ENCODE assay signal across 26 mouse cellular contexts in genomic region chr11:43903351-43903750, GRCm38 (mm10). TPM values are rescaled to one million over a fixed set of nuclear protein-coding genes. Genes with fewer than 3 reads are reported as not detected.
"Had no signal": no experiment of that assay in that cellular context is flagged by ENCODE, and none has a peak within 500 bp of the region (broad histone marks: within the 10 kb centered on the region; RNA-seq: fewer than 3 reads in every experiment).

No protein-coding gene starts in this region.

- H3K4me2 ChIP-seq: heart, embryonic 11.5 days; hindbrain, embryonic 12.5 days; hindbrain, embryonic 14.5 days; intestine, embryonic 15.5 days; limb, embryonic 12.5 days; liver, embryonic 12.5 days had no signal

- H3K9ac ChIP-seq: hindbrain, embryonic 12.5 days; hindbrain, embryonic 14.5 days; intestine, embryonic 15.5 days; limb, embryonic 12.5 days; liver, embryonic 12.5 days; liver, embryonic 14.5 days had no signal

- H3K4me3 ChIP-seq: gastrocnemius, adult 2 months; heart, adult 2 months; hindbrain, embryonic 10.5 days; hindbrain, embryonic 12.5 days; intestine, embryonic 15.5 days; layer of hippocampus, adult 2 months; left cerebral cortex, adult 2 months; limb, embryonic 10.5 days; limb, embryonic 12.5 days; liver, embryonic 12.5 days had no signal

- H3K9me3 ChIP-seq: hindbrain, embryonic 10.5 days; hindbrain, embryonic 12.5 days; intestine, embryonic 15.5 days; limb, embryonic 10.5 days; limb, embryonic 12.5 days; liver, embryonic 12.5 days had no signal

- H3K27ac ChIP-seq: gastrocnemius, adult 2 months; heart, adult 2 months; hindbrain, embryonic 10.5 days; hindbrain, embryonic 12.5 days; hindbrain, embryonic 14.5 days; intestine, embryonic 15.5 days; layer of hippocampus, adult 2 months; left cerebral cortex, adult 2 months; limb, embryonic 10.5 days; limb, embryonic 12.5 days; liver, embryonic 12.5 days; liver, embryonic 14.5 days had no signal

- ATAC-seq: hindbrain, embryonic 16.5 days; inflammation-experienced regulatory T-cells, adult 6 months; intestine, embryonic 15.5 days; intestine, postnatal 0 days; liver, embryonic 12.5 days had no signal

- H3K4me1 ChIP-seq: hindbrain, embryonic 10.5 days; hindbrain, embryonic 12.5 days; intestine, embryonic 15.5 days; limb, embryonic 10.5 days; limb, embryonic 12.5 days; liver, embryonic 12.5 days had no signal

- H3K36me3 ChIP-seq: hindbrain, embryonic 10.5 days; hindbrain, embryonic 12.5 days; intestine, embryonic 15.5 days; limb, embryonic 10.5 days; limb, embryonic 12.5 days; liver, embryonic 12.5 days had no signal

- H3K27me3 ChIP-seq: hindbrain, embryonic 12.5 days; intestine, embryonic 15.5 days; limb, embryonic 12.5 days; liver, embryonic 12.5 days had no signal

- DNase-seq: gastrocnemius, adult 2 months; gastrocnemius, postnatal 10 days; gastrocnemius, postnatal 25 days; heart, adult 2 months; heart, postnatal 10 days; heart, postnatal 4 days; kidney, adult 18-20 months; kidney, adult 8-10 months; kidney, postnatal 10 days; kidney, postnatal 25 days; kidney, postnatal 4 days had no signal

RNA-seq across cellular contexts. Expression of gene Adra1b, which starts 2.3 kb away (rescaled TPM):
- total RNA-seq: granulocyte monocyte progenitor cell, adult 5-6 weeks had no signal
- polyA plus RNA-seq: inflammation-experienced regulatory T-cells, adult 6 months had no signal
